Mouse (Mus musculus) cortical plate, adult 2 months (tissue): Measurements from ENCODE around the gene Trim67.

Experiments
- CTCF ChIP-seq: fragments of 200-500 bp; IDR thresholded peaks from 2 replicates; pipeline ENCODE4 v1.5.1; 2011; ENCODE audit warnings: mild to moderate bottlenecking, control low read depth, low read length; ENCODE audit not compliant: insufficient read depth; ENCODE audit errors: extremely low read depth
- POLR2A ChIP-seq: fragments of 200-500 bp; IDR thresholded peaks from 2 replicates; pipeline ENCODE4 v1.6.1; 2011; ENCODE audit warnings: mild to moderate bottlenecking, low read length, control low read depth; ENCODE audit not compliant: insufficient read depth; ENCODE audit errors: extremely low read depth

GRCm38 (mm10) chr8:124820125-124820524, 27.2 kb downstream of the Trim67 start:
- TF ChIP-seq CTCF (no peak), POLR2A (no peak)
